Mouse (Mus musculus) CH12.LX (cell line): ENCODE data around the gene Cyp2f2.
A peak's percentile ranks its signal among the peaks of the same experiment; 100 is the strongest.

Source experiments
- CHD1 ChIP-seq: IDR thresholded peaks from 2 replicates; pipeline ENCODE4 v1.6.1; 2012; ENCODE audit warnings: low read depth, low read length, improper control_type of control experiment, inconsistent platforms
- CHD2 ChIP-seq: IDR thresholded peaks from 2 replicates; pipeline ENCODE4 v1.6.1; 2011; ENCODE audit warnings: low read length, improper control_type of control experiment
- CTCF ChIP-seq, 2 experiments: IDR thresholded peaks in 1 of 2; conservative IDR thresholded peaks in 1 of 2; 2 replicates each; pipeline ENCODE4 v1.5.1; 2011 to 2012; ENCODE audit warnings: low read depth in 2 of 2, low read length in 2 of 2, improper control_type of control experiment in 1 of 2, inconsistent platforms in 1 of 2, mild to moderate bottlenecking in 1 of 2, moderate library complexity in 1 of 2
- E2F4 ChIP-seq: IDR thresholded peaks from 2 replicates; pipeline ENCODE4 v1.6.1; 2011; ENCODE audit warnings: low read depth, low read length, improper control_type of control experiment; ENCODE audit not compliant: insufficient replicate concordance
- MAZ ChIP-seq: IDR thresholded peaks from 2 replicates; pipeline ENCODE4 v1.6.1; 2012; ENCODE audit warnings: low read depth, mild to moderate bottlenecking, inconsistent platforms, low read length, improper control_type of control experiment, moderate library complexity
- POLR2A ChIP-seq: IDR thresholded peaks from 2 replicates; pipeline ENCODE4 v1.6.1; 2011; ENCODE audit warnings: low read depth, mild to moderate bottlenecking, improper control_type of control experiment, low read length
- POLR2AphosphoS2 ChIP-seq: IDR thresholded peaks from 2 replicates; pipeline ENCODE4 v1.6.1; 2011; ENCODE audit warnings: low read depth, low read length, improper control_type of control experiment

DNA sequence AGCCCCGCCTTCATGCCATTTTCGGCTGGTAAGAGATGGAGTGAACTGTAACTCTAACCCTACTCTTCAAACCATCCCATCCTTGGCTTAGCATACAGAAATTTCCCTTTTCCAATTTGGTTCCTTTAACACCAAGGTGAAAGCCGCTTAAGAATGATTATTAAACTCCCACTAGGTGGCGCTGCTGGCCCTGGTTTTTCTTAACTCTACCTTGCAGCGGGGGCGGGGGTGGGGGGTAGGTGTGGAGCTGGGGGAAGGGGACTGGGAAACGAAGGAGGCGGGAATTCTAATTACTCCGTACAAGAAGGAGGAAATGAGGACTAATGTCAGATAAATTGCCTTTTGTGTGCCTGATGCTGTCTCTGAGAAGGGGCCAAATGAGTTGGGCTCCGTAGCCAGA lies 12.9 kb downstream of the Cyp2f2 start:
- no peak for TF ChIP-seq POLR2A
- TF ChIP-seq CHD1, result no peak
- TF ChIP-seq CTCF (conservative IDR thresholded peaks at IDR 0.05 in 1 of 2, IDR thresholded peaks at IDR 0.05 in 1 of 2; ENCODE audit: low read depth in 2 of 2, low read length in 2 of 2), result peak; percentile 7 to 69; a peak in 2 of 4 replicates
- TF ChIP-seq POLR2AphosphoS2, result no peak
- TF ChIP-seq CHD2, result no peak
- no peak for TF ChIP-seq MAZ
- no peak for TF ChIP-seq E2F4
